Mouse (Mus musculus): ENCODE measurements around the gene Rrp9. TPM values are rescaled to one million over a fixed set of nuclear protein-coding genes. Genes with fewer than 3 reads are reported as not detected.

Gene Rrp9
- 11.6 and 12.3 TPM in 2 replicates for polyA plus RNA-seq (2012; rRNA removed)

DNA sequence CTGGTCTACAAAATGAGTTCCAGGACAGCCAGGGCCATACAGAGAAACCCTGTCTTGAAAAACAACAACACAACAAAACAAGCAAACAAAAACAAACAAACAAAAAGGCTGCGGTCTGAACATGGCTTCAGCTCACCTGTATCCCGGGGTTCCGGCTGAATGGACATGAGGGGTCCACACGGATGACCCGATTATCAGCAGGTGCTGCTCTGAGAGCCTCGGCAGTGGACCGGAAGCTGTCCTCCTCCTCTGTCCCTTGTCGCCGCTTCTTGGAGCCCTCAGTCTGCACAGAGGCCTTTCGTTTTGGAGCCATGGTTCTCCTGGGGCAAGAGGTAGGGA, at the start of gene Rrp9:
TSS of gene Rrp9 (plus strand) at position 301 of the 339 bp plus-strand sequence.

GRCm38 (mm10) chr9:106429221-106430014, 46.3 kb upstream of the Rrp9 start, which contains the start of gene Rpl29:
Gene Rpl29, plus strand, starts transcription at chr9:106429454.

GRCm38 (mm10) chr9:106447348-106447747, 28.4 kb upstream of the Rrp9 start, which contains the start of the genes Abhd14b and Abhd14a:
Gene Abhd14b, plus strand, starts transcription at chr9:106447459.
Gene Abhd14a, minus strand, starts transcription at chr9:106447678.

GRCm38 (mm10) chr9:106453271-106454070, 22.3 kb upstream of the Rrp9 start, which contains the start of gene Pcbp4:
Gene Pcbp4, plus strand, starts transcription at chr9:106453291.

DNA sequence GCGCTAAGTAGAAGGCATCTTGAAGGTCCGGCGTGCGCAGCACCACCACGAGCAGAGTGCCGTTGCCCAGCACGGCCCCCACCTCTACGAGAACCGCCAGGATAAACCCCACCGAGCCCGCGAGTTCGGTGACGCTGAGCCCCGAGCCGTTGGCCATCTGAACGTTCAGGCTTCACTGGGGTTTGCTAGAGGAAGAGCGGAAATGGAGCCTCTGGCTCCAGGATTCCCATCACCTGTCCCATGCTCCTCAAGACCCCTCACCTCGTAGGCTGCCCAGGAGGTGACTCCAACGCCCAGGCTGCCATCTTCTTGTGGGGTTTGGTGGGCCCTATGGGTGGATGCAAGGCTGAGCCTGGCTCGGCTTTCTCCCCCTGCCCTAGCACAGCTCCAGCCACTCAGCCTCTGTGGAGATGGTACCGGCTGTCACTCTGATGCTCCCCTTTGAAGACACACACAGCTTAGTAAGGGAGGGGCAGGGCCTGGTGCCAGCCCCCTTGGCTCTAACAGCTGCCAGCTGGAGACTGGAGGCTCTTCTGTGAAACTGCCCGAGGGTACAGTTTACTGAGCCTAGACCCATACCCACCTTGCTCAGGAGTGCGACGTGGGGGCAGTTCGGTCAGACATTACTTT, 10.1 kb upstream of the Rrp9 start, which contains the start of gene Gpr62:
TSS of gene Gpr62 (minus strand) at position 368 of the 630 bp plus-strand sequence.

DNA sequence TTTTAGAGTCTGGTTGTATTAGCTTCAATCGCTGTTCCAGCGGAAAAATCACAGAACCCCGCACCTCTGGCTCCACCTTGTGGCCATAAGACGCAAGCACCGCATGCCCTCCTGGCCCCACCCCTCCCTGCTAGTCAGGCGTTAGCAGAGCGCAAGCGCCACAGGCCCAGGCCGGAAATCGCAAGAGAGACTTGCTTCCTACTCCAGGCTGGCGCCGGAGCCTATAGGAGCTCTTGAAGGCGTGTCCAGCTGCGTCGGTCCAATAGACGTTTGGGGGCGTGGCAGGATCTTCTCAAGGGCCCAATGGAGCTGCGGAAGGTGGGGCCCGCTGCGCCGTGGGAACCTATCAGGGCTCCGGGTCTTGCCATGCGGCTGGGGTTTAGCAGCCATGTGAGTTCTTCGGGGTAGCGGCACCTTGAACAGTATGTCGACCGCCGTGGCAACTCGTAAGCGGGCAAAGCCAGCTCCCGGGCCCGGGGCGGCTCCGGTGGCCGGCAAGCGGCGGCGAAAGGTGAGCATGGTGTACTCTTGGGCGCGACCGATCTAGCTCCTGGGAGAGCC, 1.2 kb downstream of the Rrp9 start, which contains the start of gene Parp3:
TSS of gene Parp3 (minus strand) at position 26 of the 561 bp plus-strand sequence.

DNA sequence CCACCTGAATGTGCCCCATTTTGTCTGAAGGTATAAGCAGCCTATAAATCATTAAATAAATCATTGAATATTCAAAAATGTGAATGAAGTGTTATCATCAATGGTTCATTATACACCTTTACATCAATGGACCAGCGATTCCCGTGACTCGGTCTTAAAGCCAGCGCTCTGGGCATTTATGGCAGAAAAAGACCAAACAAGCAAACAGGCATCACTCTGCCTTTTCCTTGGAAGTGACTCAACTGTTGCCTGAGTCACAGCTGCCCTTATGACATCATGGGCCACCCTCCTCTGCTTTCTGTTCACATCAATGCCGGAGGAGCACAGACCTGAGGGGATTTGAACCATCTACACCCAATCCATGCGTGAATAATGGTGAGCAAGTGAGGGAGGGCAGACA, 23.9 kb downstream of the Rrp9 start, which contains the start of gene Iqcf1:
TSS of gene Iqcf1 (plus strand) at position 301 of the 400 bp plus-strand sequence.

GRCm38 (mm10) chr9:106514273-106514672, 38.5 kb downstream of the Rrp9 start, which contains the start of gene Iqcf5:
Gene Iqcf5, plus strand, starts transcription at chr9:106514573.

Other genes starting within 250 kb of the Rrp9 start
- gene Alas1, start 227.3 kb upstream of the Rrp9 start, polyA plus RNA-seq (2012; rRNA removed) = 58.8 and 90.9 TPM in 2 replicates
- 10.0 and 10.7 TPM in 2 replicates for gene Poc1a, start 194.9 kb upstream of the Rrp9 start, polyA plus RNA-seq (2012; rRNA removed)
- gene Dusp7, start 107.3 kb upstream of the Rrp9 start, polyA plus RNA-seq (2012; rRNA removed) = 8.4 and 8.8 TPM in 2 replicates
- gene Rpl29, start 46.5 kb upstream of the Rrp9 start, polyA plus RNA-seq (2012; rRNA removed) = 591 and 692 TPM in 2 replicates
- 13.8 and 13.9 TPM in 2 replicates for gene Acy1, start 37.6 kb upstream of the Rrp9 start, polyA plus RNA-seq (2012; rRNA removed)
- 40.9 and 44.3 TPM in 2 replicates for gene Abhd14b, start 28.5 kb upstream of the Rrp9 start, polyA plus RNA-seq (2012; rRNA removed)
- gene Abhd14a, start 28.3 kb upstream of the Rrp9 start, polyA plus RNA-seq (2012; rRNA removed) = 22.0 and 23.5 TPM in 2 replicates
- 6.5 and 8.3 TPM in 2 replicates for gene Pcbp4, start 22.7 kb upstream of the Rrp9 start, polyA plus RNA-seq (2012; rRNA removed)
- gene Gpr62, start 10.0 kb upstream of the Rrp9 start, polyA plus RNA-seq (2012; rRNA removed) = 0.03 TPM in 1 of 2 replicates, not detected in the other
- gene Parp3, start 986 bp downstream of the Rrp9 start, polyA plus RNA-seq (2012; rRNA removed) = 2.6 and 2.9 TPM in 2 replicates
- gene Iqcf1, start 24.0 kb downstream of the Rrp9 start, polyA plus RNA-seq (2012; rRNA removed) = not detected in 2 replicates
- gene Iqcf5, start 38.6 kb downstream of the Rrp9 start, polyA plus RNA-seq (2012; rRNA removed) = 0.19 TPM in 1 of 2 replicates, not detected in the other
- not detected in 2 replicates for gene Iqcf3, start 85.7 kb downstream of the Rrp9 start, polyA plus RNA-seq (2012; rRNA removed)
- not detected in 2 replicates for gene Iqcf4, start 95.0 kb downstream of the Rrp9 start, polyA plus RNA-seq (2012; rRNA removed)
- gene Iqcf6, start 150.6 kb downstream of the Rrp9 start, polyA plus RNA-seq (2012; rRNA removed) = not detected in 2 replicates
- gene Grm2, start 180.1 kb downstream of the Rrp9 start, polyA plus RNA-seq (2012; rRNA removed) = not detected in 2 replicates
- 16.3 and 18.2 TPM in 2 replicates for gene Tex264, start 210.0 kb downstream of the Rrp9 start, polyA plus RNA-seq (2012; rRNA removed)

Data from liver, embryonic 18 days (tissue).